Mouse (Mus musculus) gastrocnemius, adult 18-20 months (tissue): ENCODE measurements around the gene Ruvbl2. TPM values are rescaled to one million over a fixed set of nuclear protein-coding genes. Genes with fewer than 3 reads are reported as not detected.

Source experiments
- DNase-seq: peaks from one replicate; pipeline ENCODE4 v3.0.0; 2021; ENCODE audit warnings: low spot score
- total RNA-seq, 2 experiments: library from RNA; stranded (reverse); gene quantifications; 2 replicates each; pipeline ENCODE4 v1.2.3; 2021

Ruvbl2 gene
- total RNA-seq, 2 experiments from 2014 or later: 26.6 to 27.9 TPM

DNA sequence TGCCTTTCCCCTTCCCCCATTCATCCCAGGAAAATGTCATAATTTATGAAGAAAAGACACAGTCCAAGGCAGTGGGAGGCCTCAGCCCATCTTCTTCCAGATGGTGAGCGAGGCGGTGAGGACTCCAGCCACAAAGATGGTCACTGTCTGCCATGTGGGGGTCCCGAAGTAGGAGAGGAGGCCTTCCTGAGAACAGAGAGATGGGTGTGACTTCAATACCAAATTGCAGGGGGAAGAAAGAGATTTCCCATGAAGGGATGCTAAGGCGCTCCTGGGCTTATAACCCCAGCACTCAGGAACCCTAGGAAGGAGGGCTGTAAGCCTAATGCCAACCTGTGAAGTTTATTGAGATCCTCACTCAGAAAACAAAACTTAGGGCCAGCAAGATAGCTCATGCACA, 23.9 kb upstream of the Ruvbl2 start:
- DNase-seq: no peak

DNA sequence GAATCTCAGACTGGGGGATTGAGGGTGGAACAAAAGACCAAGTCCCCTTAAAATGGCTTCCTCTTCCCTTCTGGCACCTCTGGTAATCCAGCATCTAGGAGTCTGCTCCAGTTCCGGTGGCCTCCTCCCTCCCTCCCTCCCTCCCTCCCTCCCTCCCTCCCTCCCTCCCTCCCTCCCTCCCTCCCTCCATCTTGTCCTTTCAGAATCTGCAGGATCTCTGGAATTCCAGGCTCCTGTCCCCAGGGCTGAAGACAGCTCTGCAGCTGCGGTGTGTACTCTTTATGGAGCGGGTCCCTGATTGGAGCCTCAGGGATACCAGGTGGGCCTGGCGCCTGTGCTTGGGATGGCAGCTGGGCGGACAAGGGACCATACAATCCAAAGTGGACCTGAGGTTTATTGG, 23.4 kb upstream of the Ruvbl2 start:
- no peak for DNase-seq

DNA sequence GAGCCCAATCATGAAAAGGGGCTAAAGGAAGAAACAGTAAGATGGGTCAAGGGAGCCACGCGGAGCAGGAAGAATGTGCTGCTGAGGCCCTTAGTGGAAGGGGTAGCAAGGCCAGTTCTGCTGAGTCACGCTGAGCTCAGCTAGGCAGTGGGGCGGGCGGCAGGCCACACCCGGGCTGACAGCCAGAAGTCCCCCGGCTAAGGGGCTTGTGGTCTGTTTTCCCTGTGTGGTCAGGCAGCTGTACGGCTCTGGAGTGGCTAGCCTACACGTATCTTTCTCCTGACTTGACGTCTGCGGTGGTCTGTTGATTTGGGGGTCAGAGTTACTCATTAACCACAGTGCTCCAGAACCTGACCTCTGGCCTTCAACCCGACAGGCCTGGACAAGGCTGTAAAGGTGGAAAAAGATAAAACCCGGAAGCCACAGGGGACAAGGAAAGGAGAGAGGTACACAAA, 23.0 kb upstream of the Ruvbl2 start:
- peak; percentile 66 for DNase-seq

DNA sequence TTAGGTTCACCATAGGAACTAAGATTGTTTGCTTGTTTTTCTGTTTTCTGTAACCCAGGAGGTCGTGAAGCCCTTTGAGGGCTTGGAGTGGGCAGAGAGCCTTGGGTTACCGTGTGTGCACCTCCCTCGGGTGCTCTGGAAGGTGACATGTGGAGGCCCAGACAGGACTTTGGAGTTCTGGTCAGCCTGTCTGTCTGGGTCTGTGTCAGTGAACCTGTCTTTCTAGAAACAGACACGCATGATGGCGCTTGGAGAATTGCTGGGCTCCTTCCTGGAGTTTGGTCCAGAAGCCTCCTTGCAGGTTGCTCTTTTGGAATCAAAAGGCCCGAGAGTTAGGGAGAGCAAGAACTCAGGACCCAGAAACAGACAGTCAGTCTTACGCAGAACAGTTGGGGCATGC, 22.5 kb upstream of the Ruvbl2 start:
- DNase-seq: no peak

DNA sequence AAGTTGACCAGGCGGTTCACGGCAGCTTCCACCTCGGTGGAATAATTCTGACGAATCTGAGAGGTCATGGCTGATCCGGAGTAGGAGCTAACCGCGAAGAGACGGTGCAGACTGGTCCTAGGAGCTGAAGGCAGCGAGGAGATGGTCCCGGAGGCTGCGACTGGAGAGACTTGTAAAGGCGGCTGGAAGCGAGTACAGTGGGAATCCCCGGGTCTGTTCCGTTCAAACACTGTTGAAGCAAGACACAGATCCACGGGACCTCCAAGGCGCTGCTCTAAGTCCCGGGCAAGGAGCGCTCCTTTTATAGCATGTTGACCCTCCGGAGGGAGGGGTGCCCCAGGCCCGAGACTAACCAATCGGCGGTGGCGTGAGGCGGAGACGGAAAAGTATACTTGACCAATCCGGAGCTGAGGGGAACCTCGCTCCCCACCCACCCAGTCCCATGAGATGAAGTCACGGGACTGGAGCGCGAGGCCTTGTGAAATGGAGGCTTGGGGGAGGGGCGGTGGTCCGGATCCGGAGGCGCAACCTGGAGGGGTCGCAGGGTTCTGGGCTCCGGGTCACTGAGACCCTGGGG, 21.8 kb upstream of the Ruvbl2 start, which contains the start of gene Ftl1:
Ftl1 (minus strand) TSS at position 321 of the 577 bp plus-strand sequence.
- DNase-seq: peak; percentile 98

DNA sequence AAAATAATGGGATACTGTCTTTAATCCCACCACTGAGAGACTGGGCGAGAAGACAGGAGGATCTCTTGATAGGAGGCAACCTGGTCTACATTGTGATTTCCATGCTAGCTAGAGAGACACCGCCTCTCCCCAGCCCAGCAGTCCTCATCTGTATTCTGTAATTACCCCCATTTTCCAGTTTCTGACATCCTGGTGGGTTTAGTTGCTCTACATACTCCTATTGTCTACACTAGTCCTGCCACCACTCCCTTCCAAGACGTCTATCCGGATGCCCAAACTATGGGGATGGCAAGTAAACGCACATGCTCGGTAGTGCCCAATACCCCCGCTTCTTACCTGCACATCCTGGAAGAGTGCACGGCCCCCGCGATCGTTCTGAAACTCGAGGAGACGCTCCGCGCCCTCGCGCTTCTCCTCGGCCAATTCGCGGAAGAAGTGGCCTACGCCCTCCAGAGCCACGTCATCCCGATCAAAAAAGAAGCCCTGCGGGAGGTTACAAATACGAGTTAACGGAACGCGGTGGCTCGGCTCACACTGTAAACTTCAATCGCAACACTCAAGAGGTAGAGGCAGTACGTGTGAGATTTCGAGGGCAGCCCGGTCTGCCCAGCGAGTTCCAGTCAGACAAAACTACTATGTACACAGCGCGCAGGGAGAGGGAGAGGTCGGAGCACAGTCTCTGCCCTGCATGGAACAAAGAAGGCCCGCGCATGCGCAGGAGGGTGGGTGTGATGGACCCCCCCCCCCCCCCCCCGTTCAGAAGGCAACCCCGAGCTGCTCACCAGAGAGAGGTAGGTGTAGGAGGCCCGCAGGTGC, 21.1 kb upstream of the Ruvbl2 start:
- DNase-seq: peak; percentile 59

DNA sequence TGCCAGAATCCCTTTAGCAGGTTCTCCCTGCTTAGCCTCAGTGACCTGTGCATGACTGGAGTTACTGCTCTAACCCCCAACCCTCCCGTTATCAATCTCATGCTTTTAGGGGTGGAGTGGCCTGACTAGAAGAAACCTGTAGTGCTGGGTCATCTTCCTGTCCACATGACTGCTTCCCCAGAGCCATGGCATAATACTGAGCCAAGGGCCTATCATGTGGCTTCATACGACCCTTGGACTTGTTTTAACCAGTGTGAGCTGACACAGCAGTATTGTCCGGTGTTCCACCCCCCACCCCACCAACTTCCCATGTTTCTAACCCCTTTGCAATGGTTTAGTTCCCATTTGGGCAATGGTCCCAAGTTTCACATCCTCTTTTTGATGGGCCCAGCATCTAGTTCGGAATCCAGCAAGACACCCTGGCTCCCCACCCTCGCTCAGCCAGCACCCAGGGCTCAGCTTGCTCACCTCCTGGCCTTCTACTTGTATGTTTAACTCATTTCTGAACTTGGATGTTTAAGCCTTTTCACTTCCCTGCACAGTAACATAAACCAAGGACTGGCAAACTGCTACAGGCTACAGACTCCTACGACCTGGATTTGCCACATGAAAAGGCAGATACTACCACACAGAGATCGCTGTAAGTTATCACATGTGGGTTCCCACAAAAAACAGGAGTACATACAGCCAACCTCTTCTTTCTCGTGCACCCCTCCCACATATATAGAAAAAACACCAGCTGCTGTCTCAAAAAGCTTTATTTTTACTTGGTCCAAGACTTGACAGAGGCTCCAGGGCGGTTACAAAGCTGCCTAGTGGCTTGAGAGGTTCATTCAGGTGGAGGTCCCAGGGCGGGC, 19.5 kb upstream of the Ruvbl2 start:
- DNase-seq: peak; percentile 65

DNA sequence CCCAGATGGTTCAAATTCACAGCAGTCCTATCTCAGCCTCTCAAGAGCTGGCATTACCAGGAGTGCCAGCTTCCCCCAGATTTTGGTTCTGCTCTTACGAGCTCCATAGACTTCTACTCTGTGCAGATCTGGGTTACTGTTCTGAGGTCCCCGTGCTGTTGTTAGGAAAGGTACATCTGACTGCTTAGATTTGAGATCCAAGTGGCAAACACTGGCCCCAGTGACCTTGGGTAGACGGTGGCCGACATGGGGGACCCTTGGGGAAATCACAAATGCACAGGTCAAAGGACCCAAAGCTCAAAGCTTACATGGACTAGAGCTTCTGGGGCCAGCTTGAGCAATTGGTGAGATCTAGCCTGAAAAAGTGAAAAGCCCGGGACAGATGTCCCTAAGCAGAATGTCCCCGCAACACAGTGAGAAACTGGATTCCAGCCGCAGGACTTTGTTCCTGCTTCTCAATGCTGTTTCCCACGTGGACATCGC, 18.9 kb upstream of the Ruvbl2 start:
- no peak for DNase-seq

DNA sequence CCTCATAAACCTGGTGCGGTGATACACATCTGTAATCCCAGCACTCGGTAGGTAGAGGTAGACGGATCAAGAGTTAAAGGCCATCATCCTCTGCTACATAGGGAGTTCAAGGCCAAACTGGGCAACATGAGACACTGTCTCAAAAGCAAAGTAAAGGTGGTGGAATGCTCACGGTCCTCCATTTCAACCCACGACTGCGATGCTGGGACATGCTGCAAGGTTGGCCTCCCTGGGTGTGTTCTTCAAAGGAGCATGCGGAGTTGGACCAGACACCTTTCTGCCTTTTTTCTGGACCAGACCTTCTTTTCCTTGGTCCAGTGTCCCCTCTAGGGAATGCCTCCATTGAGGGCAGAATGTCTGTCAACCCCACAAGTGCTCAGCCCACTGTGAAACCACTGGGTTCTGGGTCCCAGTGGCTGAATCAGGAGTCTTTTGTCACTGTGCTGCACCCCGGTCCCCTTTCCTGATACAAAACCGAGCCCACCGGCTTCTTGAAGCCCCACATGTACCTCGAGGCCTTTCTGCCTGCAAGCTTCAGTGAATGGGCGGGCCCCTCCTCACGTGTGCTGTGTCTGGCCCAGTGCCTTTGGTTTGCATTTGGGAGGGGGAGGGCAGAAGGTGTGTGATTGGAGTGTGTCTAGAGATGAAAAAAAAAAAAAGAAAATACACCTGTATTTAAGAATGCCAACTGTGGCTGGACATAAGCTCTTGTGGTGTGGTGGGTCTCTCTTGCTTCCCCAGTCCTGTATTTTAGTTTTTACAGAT, 18.2 kb upstream of the Ruvbl2 start:
- DNase-seq: no peak

DNA sequence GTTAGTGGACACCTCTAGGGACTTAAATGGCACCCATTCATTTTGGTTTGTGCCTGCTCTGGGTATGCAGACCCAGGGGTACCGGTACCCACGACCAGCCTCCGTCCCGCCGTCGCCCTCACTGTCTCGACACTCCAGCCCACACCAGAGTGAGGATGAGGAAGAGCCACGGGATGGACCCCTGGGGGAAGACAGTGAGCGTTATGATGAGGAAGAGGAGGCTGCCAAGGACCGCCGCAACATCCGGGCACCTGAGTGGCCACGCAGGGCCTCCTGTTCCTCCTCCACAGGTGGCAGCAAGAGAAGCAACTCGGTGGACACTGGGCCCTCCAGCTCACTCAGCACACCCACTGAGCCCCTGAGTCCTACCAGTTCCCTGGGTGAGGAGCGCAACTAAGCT, 17.1 kb upstream of the Ruvbl2 start:
- DNase-seq: no peak

DNA sequence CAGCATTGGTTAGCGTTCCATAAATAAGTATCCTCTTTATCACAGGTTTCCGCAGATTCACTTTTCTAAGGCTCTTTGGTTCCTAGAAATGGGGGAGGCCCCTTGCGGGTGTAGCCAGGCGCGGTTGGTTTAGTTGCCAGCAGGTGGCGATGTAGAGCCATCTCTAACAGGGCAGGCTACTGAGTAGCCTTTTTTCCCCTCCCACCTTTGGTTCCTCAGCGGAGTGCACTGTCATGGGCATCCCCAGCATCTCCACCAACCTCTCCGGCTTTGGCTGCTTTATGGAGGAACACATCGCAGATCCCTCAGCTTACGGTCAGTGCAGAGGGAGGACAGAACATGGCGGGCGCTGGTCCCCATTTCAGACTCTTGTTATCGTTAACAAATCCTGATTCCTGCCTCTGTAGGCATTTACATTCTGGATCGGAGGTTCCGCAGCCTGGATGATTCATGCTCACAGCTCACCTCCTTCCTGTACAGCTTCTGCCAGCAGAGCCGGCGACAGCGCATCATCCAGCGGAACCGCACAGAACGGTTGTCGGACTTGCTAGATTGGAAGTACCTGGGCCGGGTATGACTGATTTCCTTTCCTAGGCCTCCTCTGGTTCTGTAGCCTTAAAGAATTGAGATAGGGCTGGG, 13.6 kb upstream of the Ruvbl2 start:
- DNase-seq: peak; percentile 85

DNA sequence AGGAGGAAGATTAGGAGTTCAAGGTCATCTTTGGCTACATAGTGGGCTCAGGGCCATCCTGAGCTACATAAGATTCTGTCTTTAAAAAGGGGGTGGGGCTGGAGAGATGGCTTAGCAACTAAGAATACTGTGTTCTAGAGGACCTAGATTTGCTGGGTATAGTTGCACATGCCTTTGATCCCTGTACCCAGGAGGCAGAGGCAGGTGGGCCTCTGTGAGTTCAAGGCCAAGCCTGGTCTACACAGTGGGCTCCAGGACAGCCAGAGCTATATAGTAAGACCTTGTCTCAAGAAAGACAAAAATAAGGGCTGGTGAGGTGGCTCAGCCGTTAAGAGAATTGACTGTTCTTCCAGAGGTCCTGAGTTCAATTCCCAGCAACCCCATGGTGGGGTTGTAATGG, 12.1 kb upstream of the Ruvbl2 start:
- no peak for DNase-seq

DNA sequence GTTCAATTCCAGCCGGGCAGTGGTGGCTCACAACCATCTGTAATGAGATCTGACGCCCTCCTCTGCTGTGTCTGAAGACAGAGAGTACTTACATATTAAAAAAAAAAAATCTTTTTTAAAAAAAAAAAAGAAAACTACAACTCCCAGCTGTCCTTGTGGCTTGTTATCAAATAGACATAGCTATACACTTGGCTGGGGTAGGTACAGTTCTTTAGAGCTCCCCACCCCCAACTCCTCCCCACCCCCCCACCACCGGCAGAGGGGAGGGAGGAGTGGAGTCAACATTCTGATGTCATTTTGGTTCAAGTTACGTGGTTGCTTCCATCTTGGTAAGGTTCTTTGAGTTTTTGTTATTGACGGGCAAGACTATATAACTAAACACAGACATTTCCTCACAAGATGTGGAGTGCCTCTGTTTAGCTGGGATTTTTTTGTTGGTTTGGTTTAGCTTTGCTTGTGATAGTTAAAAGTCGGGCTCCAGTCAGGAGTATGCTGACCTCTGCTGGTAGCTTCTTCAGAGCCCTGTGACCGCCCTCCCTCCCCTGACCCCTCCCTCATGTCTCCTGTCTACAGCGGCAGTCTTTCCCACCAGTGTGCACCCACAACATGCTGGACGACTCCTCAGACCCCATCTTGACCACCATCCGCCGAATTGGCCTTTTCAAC, 9.6 kb upstream of the Ruvbl2 start:
- no peak for DNase-seq

DNA sequence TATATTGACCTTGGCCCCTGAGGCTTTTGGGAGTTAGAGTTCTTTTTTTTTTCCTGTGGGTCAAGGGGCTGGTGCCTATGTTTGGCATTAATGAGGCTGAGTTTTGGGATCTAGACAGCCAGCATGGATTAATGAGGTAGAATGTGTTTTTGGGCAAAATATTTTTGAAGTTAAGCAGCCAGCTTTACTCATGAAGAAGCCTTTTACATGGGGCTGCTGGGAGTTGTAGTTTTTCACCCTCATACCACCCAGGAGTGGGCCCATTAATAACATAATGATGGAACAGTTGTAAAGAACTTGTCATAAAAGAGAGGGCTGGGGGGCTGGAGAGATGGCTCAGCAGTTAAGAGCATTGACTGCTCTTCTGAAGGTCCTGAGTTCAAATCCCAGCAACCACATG, 8.7 kb upstream of the Ruvbl2 start:
- no peak for DNase-seq

DNA sequence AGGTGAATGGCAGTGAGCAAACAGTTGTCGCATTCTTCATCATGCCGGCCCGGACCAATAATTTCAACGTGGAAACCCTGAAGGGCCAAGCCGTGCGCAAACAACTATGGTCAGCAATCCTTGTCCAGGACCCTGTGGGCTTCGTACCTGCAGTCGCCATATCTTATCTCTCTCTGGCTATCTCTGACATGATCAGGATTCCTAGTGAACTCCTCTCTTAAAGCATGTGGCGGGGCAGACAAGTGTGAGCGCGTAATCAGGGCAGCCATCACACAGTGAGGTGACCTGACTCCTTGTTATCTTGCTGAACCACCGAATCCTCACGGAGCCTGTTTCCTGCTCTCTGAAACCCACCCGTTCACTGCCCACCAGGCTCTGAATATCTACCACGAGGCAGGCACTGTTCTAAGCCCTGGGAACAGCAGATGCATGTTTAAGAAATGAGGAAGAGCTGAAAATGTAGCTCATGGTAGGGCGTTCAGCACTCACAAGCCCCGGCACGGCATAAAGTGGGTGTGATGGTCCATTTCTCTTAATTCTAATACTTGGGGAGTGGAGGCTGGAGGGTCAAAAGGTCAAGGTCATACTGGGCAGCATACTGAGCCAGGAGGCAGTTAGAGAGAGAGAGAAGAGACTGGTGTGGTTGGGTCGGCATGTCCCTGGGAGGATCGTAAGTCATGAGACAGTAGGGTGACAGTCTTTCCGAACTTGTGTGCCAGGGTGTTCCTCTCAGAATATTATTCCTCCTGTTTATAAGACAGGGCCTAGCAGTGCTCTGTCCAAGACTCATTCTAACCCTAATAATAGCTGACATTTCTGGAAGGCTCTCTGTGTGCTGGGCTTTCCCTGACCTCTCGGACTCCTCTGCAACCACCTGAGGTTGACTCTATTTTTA, 5.9 kb upstream of the Ruvbl2 start:
- peak; percentile 76 for DNase-seq

DNA sequence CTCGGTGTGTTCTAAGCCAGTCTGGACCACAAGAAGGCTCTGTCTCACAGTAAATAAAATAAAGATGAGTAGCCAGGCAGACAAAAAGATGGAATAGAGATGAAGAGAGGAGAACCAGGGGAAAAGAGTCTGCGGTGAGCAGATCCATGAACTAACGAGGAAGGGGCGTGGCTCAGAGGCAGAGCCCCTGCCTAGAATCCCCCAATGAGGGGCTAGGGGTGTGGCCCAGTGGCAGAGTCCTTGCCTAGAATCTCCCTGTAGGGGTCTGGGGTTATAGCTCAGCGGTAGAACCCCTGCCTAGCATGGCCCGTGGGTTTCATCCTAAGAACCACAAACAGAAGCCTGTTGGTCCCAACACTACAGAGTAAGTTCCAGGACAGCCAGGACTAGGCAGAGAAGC, 850 bp downstream of the Ruvbl2 start:
- DNase-seq: no peak

DNA sequence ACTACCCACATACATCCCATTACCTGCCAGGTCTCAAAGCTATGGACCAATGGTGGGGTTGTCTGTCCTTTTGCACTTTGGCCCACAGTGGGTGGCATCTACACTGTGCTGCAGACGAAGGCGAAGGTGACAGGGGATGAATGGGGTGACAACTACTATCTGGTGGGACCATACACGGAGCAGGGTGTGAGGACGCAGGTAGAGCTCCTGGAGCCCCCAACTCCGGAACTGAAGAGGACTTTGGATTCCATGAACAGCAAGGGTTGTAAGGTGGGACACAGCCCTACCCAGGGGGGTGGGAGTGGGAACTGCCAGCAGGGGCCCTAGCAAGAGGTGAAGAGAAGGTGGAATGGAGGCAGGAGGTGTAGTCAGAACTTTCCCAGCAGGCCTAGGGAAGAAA, 1.5 kb downstream of the Ruvbl2 start:
- DNase-seq: no peak

DNA sequence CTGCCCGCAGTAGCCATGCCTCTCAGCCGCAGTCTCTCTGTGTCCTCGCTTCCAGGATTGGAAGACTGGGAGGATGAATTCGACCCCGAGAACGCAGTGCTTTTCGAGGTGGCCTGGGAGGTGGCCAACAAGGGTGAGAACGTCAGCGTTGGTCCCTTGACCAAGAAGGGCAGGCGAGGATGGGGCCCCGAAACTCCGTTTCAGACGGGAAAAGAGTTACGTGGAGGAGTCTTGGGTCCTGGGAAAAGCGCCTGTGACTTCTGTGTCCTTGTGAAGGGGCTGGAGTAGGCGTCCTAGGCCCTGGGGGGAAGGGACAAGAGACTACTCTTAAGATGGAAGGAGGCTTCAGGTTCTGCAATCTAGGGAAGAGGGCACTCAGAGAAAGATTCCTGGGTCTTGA, 2.9 kb downstream of the Ruvbl2 start:
- DNase-seq: no peak
